Mouse (Mus musculus): Measurements from ENCODE around the gene Uvssa.

- TF ChIP-seq MYOD1 (IDR thresholded peaks at IDR 0.05; ENCODE audit: control insufficient read depth in 1 of 3, insufficient read length in 2 of 3, low read depth in 2 of 3): peak in 2 of 3 experiments; percentile 49 to 57
- no peak for TF ChIP-seq POLR2A (IDR thresholded peaks at IDR 0.05; ENCODE audit: insufficient read length, low read depth)
- TF ChIP-seq MYOG (IDR thresholded peaks at IDR 0.05; ENCODE audit: control insufficient read depth in 1 of 3, insufficient read depth in 1 of 3, insufficient read length in 2 of 3, low read depth in 2 of 3): no peak
- no peak for TF ChIP-seq POLR2AphosphoS2 (IDR thresholded peaks at IDR 0.05; ENCODE audit: insufficient read length, low read depth)
- TF ChIP-seq TCF3 (IDR thresholded peaks at IDR 0.05; ENCODE audit: insufficient read length, low read depth): no peak
- TF ChIP-seq USF1 (IDR thresholded peaks at IDR 0.05; ENCODE audit: low read depth): no peak
- TF ChIP-seq MAX (IDR thresholded peaks at IDR 0.05; ENCODE audit: low read depth): no peak
- TF ChIP-seq SRF (IDR thresholded peaks at IDR 0.05; ENCODE audit: control insufficient read depth, insufficient read length, low read depth): no peak
- TF ChIP-seq REST (IDR thresholded peaks at IDR 0.05; ENCODE audit: insufficient read depth, insufficient read length): no peak
- no peak for TF ChIP-seq CEBPB (IDR thresholded peaks at IDR 0.05; ENCODE audit: insufficient read depth, poor library complexity, severe bottlenecking)
Measured at GRCm38 (mm10) chr5:33341165-33341564, 37.2 kb upstream of the Uvssa start.

Data from myocyte (in vitro differentiated cells).